ENCODE assay signal across 11 mouse cellular contexts in the genomic region with DNA sequence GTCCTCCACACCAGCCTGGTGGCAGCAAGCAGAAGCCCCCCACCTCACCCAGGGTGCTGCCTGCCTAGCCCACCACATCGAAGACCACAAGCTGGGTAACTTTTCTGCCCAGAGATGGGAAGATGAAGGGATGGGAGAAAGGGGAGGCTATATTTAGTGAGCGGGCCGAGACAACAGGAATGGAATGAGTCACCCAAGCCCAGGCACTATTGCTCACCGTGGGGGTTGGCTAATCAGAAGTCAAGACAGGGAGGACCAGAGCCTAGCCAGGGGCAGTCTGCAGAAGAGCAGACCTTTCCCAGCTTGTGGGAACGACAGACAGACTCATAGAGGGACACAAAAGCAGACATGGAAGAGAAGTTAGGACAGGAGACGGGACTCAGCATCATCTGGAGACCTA.
A peak's percentile ranks its signal among the peaks of the same experiment; 100 is the strongest.
DNase-seq lines count a peak whose midpoint lies in the region; ATAC-seq and TF ChIP-seq lines count a peak whose summit lies in the region.
"Had no signal": no experiment of that assay in that cellular context is flagged by ENCODE, and none has a peak within 500 bp of the region (broad histone marks: within the 10 kb centered on the region; RNA-seq: fewer than 3 reads in every experiment).

No protein-coding gene starts in this region.

- H3K9ac ChIP-seq in heart, adult 2 months (ENCODE audit: low read depth, low read length) = no peak overlapping the region; the same call in 1 of the 2 replicates
- no peak overlapping the region for H3K9ac ChIP-seq in midbrain, embryonic 15.5 days
- no peak overlapping the region for H3K9ac ChIP-seq in midbrain, embryonic 13.5 days (replicated peaks)
- no peak overlapping the region for H3K9ac ChIP-seq in stomach, embryonic 16.5 days (ENCODE audit: low read length)
- no peak overlapping the region for H3K9ac ChIP-seq in liver, postnatal 0 days (replicated peaks)
- H3K9ac ChIP-seq: embryonic facial prominence, embryonic 12.5 days; liver, embryonic 14.5 days had no signal

- no peak for ATAC-seq in midbrain, embryonic 15.5 days (replicated peaks)
- ATAC-seq in midbrain, embryonic 13.5 days = no peak
- ATAC-seq in stomach, embryonic 16.5 days (ENCODE audit: insufficient read depth, low FRiP score) = no peak
- ATAC-seq in liver, postnatal 0 days = no peak
- no peak for ATAC-seq in CD4-positive, CD25-positive, alpha-beta regulatory T cell, adult 4 months

- no peaks in the 10 kb centered on the region for H3K36me3 ChIP-seq in heart, adult 2 months (ENCODE audit: control insufficient read depth, insufficient read depth, low read length)
- no peaks in the 10 kb centered on the region for H3K36me3 ChIP-seq in midbrain, embryonic 15.5 days (replicated peaks)
- H3K36me3 ChIP-seq in midbrain, embryonic 13.5 days = no peaks in the 10 kb centered on the region
- no peaks in the 10 kb centered on the region for H3K36me3 ChIP-seq in stomach, embryonic 16.5 days (ENCODE audit: control insufficient read depth, insufficient read depth, low read length)
- H3K36me3 ChIP-seq in liver, postnatal 0 days (replicated peaks; ENCODE audit: insufficient read depth, low read length) = no peaks in the 10 kb centered on the region
- H3K36me3 ChIP-seq: embryonic facial prominence, embryonic 12.5 days had no signal

- no peaks in the 10 kb centered on the region for H3K27me3 ChIP-seq in heart, adult 2 months (ENCODE audit: control insufficient read depth, insufficient read depth, low read length)
- no peaks in the 10 kb centered on the region for H3K27me3 ChIP-seq in midbrain, embryonic 15.5 days (replicated peaks)
- no peaks in the 10 kb centered on the region for H3K27me3 ChIP-seq in midbrain, embryonic 13.5 days
- no peaks in the 10 kb centered on the region for H3K27me3 ChIP-seq in stomach, embryonic 16.5 days (ENCODE audit: control insufficient read depth, insufficient read depth, low read length)
- H3K27me3 ChIP-seq in liver, postnatal 0 days (ENCODE audit: insufficient read depth, low read length) = no peaks in the 10 kb centered on the region
- H3K27me3 ChIP-seq: embryonic facial prominence, embryonic 12.5 days had no signal

- no peak for TF ChIP-seq EP300 in heart, adult 2 months (IDR thresholded peaks at IDR 0.05; ENCODE audit: insufficient read depth, low read depth, low read length)
- TF ChIP-seq EP300 in liver, postnatal 0 days (IDR thresholded peaks at IDR 0.05; ENCODE audit: low read depth) = no peak

- peak in 1 of 2 experiments; percentile 54 for DNase-seq in heart, adult 2 months
- DNase-seq in heart, postnatal 36 days = no peak
- DNase-seq in adrenal gland, postnatal 36 days = peak; percentile 70 to 71
- no peak for DNase-seq in liver, postnatal 0 days
- DNase-seq: thymus, postnatal 14 days had no signal

- H3K4me1 ChIP-seq in heart, adult 2 months (ENCODE audit: control insufficient read depth, insufficient read depth, low read length) = peaks cover 46% of the 10 kb centered on the region
- peaks cover 42% of the 10 kb centered on the region for H3K4me1 ChIP-seq in midbrain, embryonic 15.5 days
- H3K4me1 ChIP-seq in midbrain, embryonic 13.5 days (replicated peaks) = peaks cover 53% of the 10 kb centered on the region
- peaks cover 37% of the 10 kb centered on the region for H3K4me1 ChIP-seq in stomach, embryonic 16.5 days (ENCODE audit: control insufficient read depth, insufficient read depth, low read length)
- H3K4me1 ChIP-seq in liver, postnatal 0 days (ENCODE audit: insufficient read depth) = peaks cover 53% of the 10 kb centered on the region

- 16% methylated on average over 6 of the region's 6 CpGs for WGBS in heart, adult 2 months
- 47% methylated on average over 6 of the region's 6 CpGs for WGBS in midbrain, embryonic 15.5 days
- WGBS in midbrain, embryonic 13.5 days = 51% methylated on average over 6 of the region's 6 CpGs
- 49% methylated on average over 6 of the region's 6 CpGs for WGBS in stomach, embryonic 16.5 days
- 55% methylated on average over 6 of the region's 6 CpGs for WGBS in liver, postnatal 0 days (ENCODE audit: insufficient replicate concordance)

- H3K4me2 ChIP-seq in midbrain, embryonic 15.5 days = no peak overlapping the region
- no peak overlapping the region for H3K4me2 ChIP-seq in midbrain, embryonic 13.5 days (replicated peaks)
- H3K4me2 ChIP-seq in stomach, embryonic 16.5 days (ENCODE audit: low read depth, low read length) = no peak overlapping the region
- H3K4me2 ChIP-seq in liver, postnatal 0 days (ENCODE audit: low read depth, low read length) = no peak overlapping the region
- H3K4me2 ChIP-seq: embryonic facial prominence, embryonic 12.5 days had no signal

- intact Hi-C loops in heart, adult 2 months (cut with DNase I) = loop anchor here (5.0 kb wide), 1 partner anchor 41 kb away; no protein-coding TSS in a partner anchor
- intact Hi-C loops in heart, postnatal 36 days (cut with DNase I) = loop anchor here (5.0 kb wide), 1 partner anchor 41 kb away; no protein-coding TSS in a partner anchor

- H3K27ac ChIP-seq in heart, adult 2 months = peak overlapping the region; percentile 70
- H3K27ac ChIP-seq in midbrain, embryonic 15.5 days = 0 out of 2 replicates have a peak overlapping the region, but pooled peaks have one; percentile 7
- H3K27ac ChIP-seq in midbrain, embryonic 13.5 days = no peak overlapping the region
- H3K27ac ChIP-seq in stomach, embryonic 16.5 days (ENCODE audit: low read length) = peak overlapping the region; percentile 39; the same call in 1 of the 2 replicates
- no peak overlapping the region for H3K27ac ChIP-seq in liver, postnatal 0 days (ENCODE audit: low read depth)
- H3K27ac ChIP-seq: embryonic facial prominence, embryonic 12.5 days; liver, embryonic 14.5 days had no signal

- no peak for TF ChIP-seq POLR2A in heart, adult 2 months (IDR thresholded peaks at IDR 0.05; ENCODE audit: insufficient read depth, low read depth, low read length)

- H3K4me3 ChIP-seq in heart, adult 2 months = no peak overlapping the region
- no peak overlapping the region for H3K4me3 ChIP-seq in midbrain, embryonic 15.5 days
- H3K4me3 ChIP-seq in midbrain, embryonic 13.5 days (replicated peaks) = no peak overlapping the region
- no peak overlapping the region for H3K4me3 ChIP-seq in stomach, embryonic 16.5 days (replicated peaks; ENCODE audit: low read length)
- no peak overlapping the region for H3K4me3 ChIP-seq in liver, postnatal 0 days (ENCODE audit: low read depth, low read length)
- H3K4me3 ChIP-seq: embryonic facial prominence, embryonic 12.5 days had no signal

- H3K9me3 ChIP-seq in midbrain, embryonic 15.5 days = no peaks in the 10 kb centered on the region
- no peaks in the 10 kb centered on the region for H3K9me3 ChIP-seq in midbrain, embryonic 13.5 days
- no peaks in the 10 kb centered on the region for H3K9me3 ChIP-seq in stomach, embryonic 16.5 days (replicated peaks; ENCODE audit: control insufficient read depth, low read length)
- H3K9me3 ChIP-seq in liver, postnatal 0 days (ENCODE audit: low read length) = no peaks in the 10 kb centered on the region
- H3K9me3 ChIP-seq: embryonic facial prominence, embryonic 12.5 days had no signal

- TF ChIP-seq CTCF in heart, adult 2 months (IDR thresholded peaks at IDR 0.05) = no peak
- TF ChIP-seq CTCF in liver, postnatal 0 days (IDR thresholded peaks at IDR 0.05; ENCODE audit: low read depth) = no peak

- H3K79me2 ChIP-seq in heart, adult 2 months (replicated peaks; ENCODE audit: control insufficient read depth, insufficient read depth, low read length) = peaks cover 3% of the 10 kb centered on the region; the same call in 1 of the 2 replicates

Comparison
In these comparisons a context has a peak if more than half of its experiments do, and no peak if none do; other contexts are left out.
1. H3K27ac ChIP-seq: peak in heart, adult 2 months (single experiment), midbrain, embryonic 15.5 days (single experiment) and stomach, embryonic 16.5 days (single experiment); none in midbrain, embryonic 13.5 days (single experiment) and liver, postnatal 0 days (single experiment).
2. DNase-seq: peak in adrenal gland, postnatal 36 days (2 of 2); none in heart, postnatal 36 days (0 of 2) and liver, postnatal 0 days (single experiment).